Mouse (Mus musculus): ENCODE measurements around the gene Brinp1. TPM values are rescaled to one million over a fixed set of nuclear protein-coding genes. Genes with fewer than 3 reads are reported as not detected.

Gene Brinp1
- polyA plus RNA-seq, 1 experiment = 0.27 TPM

DNA sequence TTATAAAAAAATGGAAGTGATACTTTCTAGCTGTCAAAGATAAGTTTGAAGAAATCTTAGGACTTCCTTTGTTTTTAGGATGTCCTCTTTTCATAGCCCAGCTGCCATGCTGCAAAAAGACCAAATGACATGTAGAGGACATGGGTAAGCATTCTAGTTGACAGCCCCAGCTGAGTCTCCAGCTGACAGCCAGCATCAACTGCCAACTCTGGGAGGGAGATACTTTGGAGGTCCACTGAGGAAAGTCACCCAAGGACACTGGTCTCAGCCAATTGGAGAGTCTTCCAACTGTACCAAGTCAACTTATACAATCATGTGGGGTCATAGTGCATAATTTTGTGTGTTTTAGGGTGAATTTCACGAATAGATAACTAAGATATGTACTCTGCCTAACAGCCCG is 166.6 kb downstream of the Brinp1 start:
- Histone ChIP-seq H3K36me3 (ENCODE audit: control insufficient read depth, insufficient read depth, low read length) (no peaks in the 10 kb centered on the region), H3K27me3 (replicated peaks; ENCODE audit: control insufficient read depth, insufficient read depth, low read length) (no peaks in the 10 kb centered on the region), H3K27ac (ENCODE audit: insufficient read depth, low read depth, low read length) (no peak overlapping the region), H3K4me3 (ENCODE audit: insufficient read depth, low read depth, low read length) (no peak overlapping the region), H3K4me1 (ENCODE audit: control insufficient read depth, insufficient read depth, low read length) (no peaks in the 10 kb centered on the region)
- 66% methylated on average over 2 of the region's 2 CpGs for WGBS
- DNase-seq = no peak
- TF ChIP-seq CTCF (conservative IDR thresholded peaks at IDR 0.05; ENCODE audit: insufficient read depth, insufficient read length, low read depth, low read length) (no peak), POLR2A (IDR thresholded peaks at IDR 0.05; ENCODE audit: low read depth, low read length) (no peak)

DNA sequence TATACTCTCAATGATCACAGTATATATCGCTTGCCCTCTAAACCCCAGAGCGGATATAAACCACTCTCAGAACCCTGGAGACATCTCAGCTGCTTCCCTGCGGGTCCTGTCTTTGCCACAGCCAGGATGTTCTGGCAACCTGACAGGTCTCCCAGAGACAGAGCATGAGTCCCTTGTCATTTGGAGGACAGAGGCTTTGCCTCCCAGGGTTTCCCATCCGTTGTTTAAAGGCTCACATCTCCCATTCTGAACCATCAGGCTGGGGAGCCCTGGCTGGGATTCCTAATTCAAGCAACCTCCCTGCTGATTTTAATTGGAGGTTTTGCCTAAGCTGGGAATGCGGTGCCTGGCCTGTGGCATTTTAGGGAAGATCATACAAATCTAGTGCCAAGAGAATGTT is 185.9 kb downstream of the Brinp1 start:
- Histone ChIP-seq H3K4me3 (ENCODE audit: insufficient read depth, low read depth, low read length) (no peak overlapping the region), H3K4me1 (ENCODE audit: control insufficient read depth, insufficient read depth, low read length) (no peaks in the 10 kb centered on the region), H3K27me3 (replicated peaks; ENCODE audit: control insufficient read depth, insufficient read depth, low read length) (no peaks in the 10 kb centered on the region), H3K36me3 (ENCODE audit: control insufficient read depth, insufficient read depth, low read length) (no peaks in the 10 kb centered on the region), H3K27ac (ENCODE audit: insufficient read depth, low read depth, low read length) (no peak overlapping the region)
- TF ChIP-seq CTCF (conservative IDR thresholded peaks at IDR 0.05; ENCODE audit: insufficient read depth, insufficient read length, low read depth, low read length) = no peak
- TF ChIP-seq POLR2A (IDR thresholded peaks at IDR 0.05; ENCODE audit: low read depth, low read length) = no peak
- DNase-seq = no peak
- 63% methylated on average over 5 of the region's 5 CpGs for WGBS

DNA sequence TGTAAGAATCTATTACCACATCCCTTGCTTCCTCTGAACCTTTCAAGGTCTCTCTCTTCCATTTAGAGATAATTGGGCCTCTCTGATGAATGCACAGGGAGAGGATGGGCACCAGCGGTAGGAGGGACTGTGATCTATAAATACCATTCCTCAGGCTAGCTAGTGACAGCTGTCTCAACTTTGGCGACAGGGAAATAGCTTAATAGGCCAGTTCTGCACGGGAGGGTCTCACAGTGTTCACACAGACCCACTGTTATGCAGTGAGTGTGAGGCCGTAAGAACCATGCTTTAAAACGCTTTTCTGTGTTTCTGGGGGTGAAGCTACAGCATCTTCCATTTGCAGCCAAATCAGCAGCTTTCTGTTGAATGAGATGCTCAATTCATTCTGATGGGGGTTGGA is 186.8 kb downstream of the Brinp1 start:
- 64% methylated on average over 5 of the region's 5 CpGs for WGBS
- Histone ChIP-seq H3K4me1 (ENCODE audit: control insufficient read depth, insufficient read depth, low read length) (no peaks in the 10 kb centered on the region), H3K4me3 (ENCODE audit: insufficient read depth, low read depth, low read length) (no peak overlapping the region), H3K36me3 (ENCODE audit: control insufficient read depth, insufficient read depth, low read length) (no peaks in the 10 kb centered on the region), H3K27me3 (replicated peaks; ENCODE audit: control insufficient read depth, insufficient read depth, low read length) (no peaks in the 10 kb centered on the region), H3K27ac (ENCODE audit: insufficient read depth, low read depth, low read length) (no peak overlapping the region)
- TF ChIP-seq POLR2A (IDR thresholded peaks at IDR 0.05; ENCODE audit: low read depth, low read length) (no peak), CTCF (conservative IDR thresholded peaks at IDR 0.05; ENCODE audit: insufficient read depth, insufficient read length, low read depth, low read length) (no peak)
- DNase-seq = no peak

DNA sequence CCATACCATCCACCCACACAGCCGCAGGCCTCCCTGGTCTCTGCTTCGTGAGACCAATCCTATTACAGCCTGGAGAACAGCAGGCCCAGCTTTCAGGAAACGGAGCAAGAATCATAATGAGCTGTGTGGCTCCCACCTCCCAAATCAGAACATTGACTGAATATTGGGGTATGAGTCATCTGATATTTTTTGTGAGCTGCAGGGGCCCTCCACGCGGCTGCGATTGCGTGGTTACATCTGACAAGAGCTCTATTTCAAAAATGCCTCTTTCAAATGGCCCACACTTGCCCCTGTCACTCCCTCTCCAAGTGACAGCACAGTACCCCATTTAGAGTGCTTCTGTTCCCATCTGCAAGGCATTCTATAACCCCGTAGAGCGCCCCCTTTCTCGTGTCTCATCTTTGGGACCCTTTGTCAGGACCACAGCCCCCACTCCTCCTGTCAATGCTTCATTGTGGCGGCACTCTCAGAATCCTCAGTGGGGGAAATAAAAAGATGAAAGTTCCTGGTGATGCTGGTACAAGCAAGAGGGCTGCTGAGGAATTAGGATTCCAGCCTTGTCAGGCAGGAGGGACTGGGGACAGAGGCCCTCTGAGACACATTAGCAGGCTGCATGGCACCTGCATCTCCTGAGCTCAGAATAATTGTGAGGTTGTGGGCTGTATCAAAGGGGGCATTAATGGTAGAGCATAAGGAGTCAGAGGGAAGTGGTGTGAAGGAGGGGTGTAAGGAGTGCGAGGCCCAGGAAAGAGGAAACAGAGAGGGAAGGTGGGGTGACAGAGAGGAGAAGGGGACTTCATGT is 188.2 kb downstream of the Brinp1 start:
- no peak overlapping the region for H3K4me3 ChIP-seq (ENCODE audit: insufficient read depth, low read depth, low read length)
- no peak for DNase-seq
- no peak overlapping the region for H3K27ac ChIP-seq (ENCODE audit: insufficient read depth, low read depth, low read length)
- no peak for TF ChIP-seq POLR2A (IDR thresholded peaks at IDR 0.05; ENCODE audit: low read depth, low read length)
- no peak for TF ChIP-seq CTCF (conservative IDR thresholded peaks at IDR 0.05; ENCODE audit: insufficient read depth, insufficient read length, low read depth, low read length)
- 84% methylated on average over 12 of the region's 12 CpGs for WGBS
- no peaks in the 10 kb centered on the region for H3K4me1 ChIP-seq (ENCODE audit: control insufficient read depth, insufficient read depth, low read length)
- H3K27me3 ChIP-seq (replicated peaks; ENCODE audit: control insufficient read depth, insufficient read depth, low read length) = no peaks in the 10 kb centered on the region
- no peaks in the 10 kb centered on the region for H3K36me3 ChIP-seq (ENCODE audit: control insufficient read depth, insufficient read depth, low read length)

DNA sequence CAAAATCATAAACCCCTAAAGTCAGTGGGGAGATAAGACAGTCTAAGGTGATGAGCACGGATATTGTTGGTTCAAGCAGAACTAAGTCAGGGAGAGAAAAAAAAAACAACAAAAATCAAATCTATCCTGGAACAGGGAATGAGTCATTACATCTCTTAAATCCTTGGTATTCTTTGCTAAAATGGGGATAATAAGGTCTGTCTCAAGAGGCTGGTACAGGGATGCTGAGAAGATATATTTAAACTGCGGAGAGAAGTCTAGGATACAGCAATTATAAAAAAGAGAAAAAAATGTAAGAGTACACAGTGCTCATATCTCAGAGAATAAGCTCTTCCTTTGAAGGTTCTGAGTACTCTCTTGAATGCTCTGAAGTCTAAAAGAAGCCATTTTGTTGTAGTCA is 189.3 kb downstream of the Brinp1 start:
- DNase-seq = no peak
- Histone ChIP-seq H3K4me1 (ENCODE audit: control insufficient read depth, insufficient read depth, low read length) (no peaks in the 10 kb centered on the region), H3K36me3 (ENCODE audit: control insufficient read depth, insufficient read depth, low read length) (no peaks in the 10 kb centered on the region), H3K27ac (ENCODE audit: insufficient read depth, low read depth, low read length) (no peak overlapping the region), H3K27me3 (replicated peaks; ENCODE audit: control insufficient read depth, insufficient read depth, low read length) (no peaks in the 10 kb centered on the region), H3K4me3 (ENCODE audit: insufficient read depth, low read depth, low read length) (no peak overlapping the region)
- 84% methylated on average over 2 of the region's 2 CpGs for WGBS
- TF ChIP-seq CTCF (conservative IDR thresholded peaks at IDR 0.05; ENCODE audit: insufficient read depth, insufficient read length, low read depth, low read length) = no peak
- no peak for TF ChIP-seq POLR2A (IDR thresholded peaks at IDR 0.05; ENCODE audit: low read depth, low read length)

DNA sequence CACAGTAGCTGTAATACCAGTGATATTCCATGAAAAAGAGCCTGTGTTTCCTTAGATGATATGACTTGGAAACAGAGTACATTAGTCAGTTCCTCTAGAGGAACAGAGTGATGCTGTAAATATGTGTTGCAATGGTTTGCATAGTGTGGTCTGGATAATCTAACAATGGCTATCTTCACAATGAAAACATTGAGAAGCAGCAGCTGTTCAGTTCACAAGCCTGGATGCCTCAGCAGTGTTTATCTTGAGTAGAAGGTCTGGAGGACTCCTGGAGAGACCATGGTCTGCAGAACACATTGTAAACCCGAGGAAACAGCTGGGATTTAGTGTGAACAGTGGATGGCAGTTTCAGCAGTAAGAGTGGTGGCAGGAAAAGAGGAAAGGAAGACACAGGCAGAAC is 233.2 kb downstream of the Brinp1 start:
- Histone ChIP-seq H3K27me3 (replicated peaks; ENCODE audit: control insufficient read depth, insufficient read depth, low read length) (no peaks in the 10 kb centered on the region), H3K4me1 (ENCODE audit: control insufficient read depth, insufficient read depth, low read length) (no peaks in the 10 kb centered on the region), H3K27ac (ENCODE audit: insufficient read depth, low read depth, low read length) (no peak overlapping the region), H3K36me3 (ENCODE audit: control insufficient read depth, insufficient read depth, low read length) (no peaks in the 10 kb centered on the region), H3K4me3 (ENCODE audit: insufficient read depth, low read depth, low read length) (no peak overlapping the region)
- DNase-seq = no peak
- TF ChIP-seq CTCF (conservative IDR thresholded peaks at IDR 0.05; ENCODE audit: insufficient read depth, insufficient read length, low read depth, low read length) = no peak
- no peak for TF ChIP-seq POLR2A (IDR thresholded peaks at IDR 0.05; ENCODE audit: low read depth, low read length)
- 10% methylated on average over 1 of the region's 1 CpGs for WGBS
